Mouse (Mus musculus): ENCODE results near the gene Olfr31. TPM values are rescaled to one million over a fixed set of nuclear protein-coding genes. Genes with fewer than 3 reads are reported as not detected.

Olfr31 gene
- polyA plus RNA-seq, 1 experiment: 0.01 TPM

GRCm38 (mm10) chr14:14345948-14346812 lies 23.6 kb downstream of the Olfr31 start, which contains the start of gene Il3ra:
TSS of gene Il3ra (plus strand) at chr14:14346275.
- H3K36me3 ChIP-seq (ENCODE audit: control insufficient read depth, insufficient read depth): no peaks in the 10 kb centered on the region
- H3K79me2 ChIP-seq (ENCODE audit: control insufficient read depth, insufficient read depth): no peaks in the 10 kb centered on the region
- H3K27me3 ChIP-seq (ENCODE audit: control insufficient read depth, insufficient read depth, insufficient read length): no peaks in the 10 kb centered on the region
- H3K4me2 ChIP-seq (ENCODE audit: low read depth): peak within 1 kb of the TSS; percentile 95
- TF ChIP-seq POLR2AphosphoS2 (IDR thresholded peaks at IDR 0.05; ENCODE audit: insufficient read length, low read depth): no peak
- TF ChIP-seq USF1 (IDR thresholded peaks at IDR 0.05; ENCODE audit: low read depth): no peak
- no peak for TF ChIP-seq SRF (IDR thresholded peaks at IDR 0.05; ENCODE audit: control insufficient read depth, insufficient read length, low read depth)
- TF ChIP-seq MYOD1 (IDR thresholded peaks at IDR 0.05; ENCODE audit: control insufficient read depth in 1 of 3, insufficient read length in 2 of 3, low read depth in 2 of 3): peak in 1 of 3 experiments; percentile 21
- no peak for TF ChIP-seq TCF12 (IDR thresholded peaks at IDR 0.05; ENCODE audit: insufficient read depth, poor library complexity, severe bottlenecking)
- no peak for TF ChIP-seq MAX (IDR thresholded peaks at IDR 0.05; ENCODE audit: low read depth)
- TF ChIP-seq E2F4 (IDR thresholded peaks at IDR 0.05; ENCODE audit: insufficient read depth): no peak
- TF ChIP-seq POLR2A (IDR thresholded peaks at IDR 0.05; ENCODE audit: insufficient read length, low read depth): peak; percentile 58
- TF ChIP-seq MYOG (IDR thresholded peaks at IDR 0.05; ENCODE audit: control insufficient read depth in 1 of 3, insufficient read depth in 1 of 3, insufficient read length in 2 of 3, low read depth in 2 of 3): peak in 1 of 3 experiments; percentile 0
- no peak for TF ChIP-seq REST (IDR thresholded peaks at IDR 0.05; ENCODE audit: insufficient read depth, insufficient read length)
- TF ChIP-seq CEBPB (IDR thresholded peaks at IDR 0.05; ENCODE audit: insufficient read depth, poor library complexity, severe bottlenecking): peak; percentile 53; the same call in 1 of the 2 replicates
- TF ChIP-seq TCF3 (IDR thresholded peaks at IDR 0.05; ENCODE audit: insufficient read length, low read depth): no peak
- peak within 1 kb of the TSS; percentile 75 for H3K4me3 ChIP-seq
- peak within 1 kb of the TSS; percentile 53 for H3ac ChIP-seq (ENCODE audit: control insufficient read depth, insufficient read length)

- TF ChIP-seq MYOD1 (IDR thresholded peaks at IDR 0.05; ENCODE audit: control insufficient read depth in 1 of 3, insufficient read length in 2 of 3, low read depth in 2 of 3) (no peak), POLR2A (IDR thresholded peaks at IDR 0.05; ENCODE audit: insufficient read length, low read depth) (peak; percentile 25)
Measured at GRCm38 (mm10) chr14:14346813-14347100, 24.1 kb downstream of the Olfr31 start.

DNA sequence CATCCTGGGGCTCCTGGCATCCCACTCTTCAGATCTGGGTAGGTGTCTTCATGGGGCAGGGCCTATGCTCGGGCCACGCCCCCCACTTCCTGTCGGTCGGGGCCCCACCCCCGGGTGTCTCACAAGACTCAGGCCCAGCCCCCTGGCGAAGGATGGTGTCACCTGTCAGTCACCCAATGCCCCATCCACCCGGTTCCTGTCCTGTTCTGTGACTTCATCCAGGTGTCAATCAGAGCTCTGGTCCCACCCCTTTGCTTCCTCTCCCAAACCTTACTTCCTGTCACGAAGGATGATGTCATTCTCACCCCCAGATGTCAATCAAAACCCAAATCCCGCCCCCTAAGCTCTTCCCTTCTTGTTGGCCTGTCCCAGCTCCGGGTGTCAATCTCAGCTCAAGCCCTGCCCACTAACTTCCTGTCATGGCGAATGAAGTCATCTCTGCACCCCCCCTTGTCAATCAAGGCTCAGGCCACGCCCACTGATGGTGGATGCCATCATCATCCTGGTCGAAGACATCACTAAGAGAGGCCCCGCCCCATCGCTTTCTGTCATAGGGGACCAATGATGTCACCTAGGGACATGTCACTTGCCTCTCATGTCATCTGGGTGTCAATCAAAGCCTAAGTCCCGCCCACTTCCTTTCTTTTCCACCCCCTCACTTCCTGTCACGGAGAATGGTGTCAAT lies 24.7 kb downstream of the Olfr31 start:
- Histone ChIP-seq H3K79me2 (ENCODE audit: control insufficient read depth, insufficient read depth) (no peaks in the 10 kb centered on the region), H3ac (ENCODE audit: control insufficient read depth, insufficient read length) (no peak overlapping the region), H3K4me2 (ENCODE audit: low read depth) (no peak overlapping the region), H3K27me3 (ENCODE audit: control insufficient read depth, insufficient read depth, insufficient read length) (no peaks in the 10 kb centered on the region), H3K36me3 (ENCODE audit: control insufficient read depth, insufficient read depth) (no peaks in the 10 kb centered on the region), H3K4me3 (peak overlapping the region; percentile 75)
- TF ChIP-seq CEBPB (IDR thresholded peaks at IDR 0.05; ENCODE audit: insufficient read depth, poor library complexity, severe bottlenecking) (no peak), USF1 (IDR thresholded peaks at IDR 0.05; ENCODE audit: low read depth) (no peak), REST (IDR thresholded peaks at IDR 0.05; ENCODE audit: insufficient read depth, insufficient read length) (no peak), POLR2AphosphoS2 (IDR thresholded peaks at IDR 0.05; ENCODE audit: insufficient read length, low read depth) (no peak)

More at GRCm38 (mm10) chr14:14346813-14347100, 24.1 kb downstream of the Olfr31 start:
- Histone ChIP-seq H3K4me3 (peak overlapping the region; percentile 75), H3ac (ENCODE audit: control insufficient read depth, insufficient read length) (peak overlapping the region; percentile 53), H3K4me2 (ENCODE audit: low read depth) (peak overlapping the region; percentile 62), H3K79me2 (ENCODE audit: control insufficient read depth, insufficient read depth) (no peaks in the 10 kb centered on the region), H3K27me3 (ENCODE audit: control insufficient read depth, insufficient read depth, insufficient read length) (no peaks in the 10 kb centered on the region), H3K36me3 (ENCODE audit: control insufficient read depth, insufficient read depth) (no peaks in the 10 kb centered on the region)

GRCm38 (mm10) chr14:14347836-14348621 lies 25.4 kb downstream of the Olfr31 start:
- no peaks in the 10 kb centered on the region for H3K27me3 ChIP-seq (ENCODE audit: control insufficient read depth, insufficient read depth, insufficient read length)
- no peak overlapping the region for H3K4me3 ChIP-seq
- H3ac ChIP-seq (ENCODE audit: control insufficient read depth, insufficient read length): no peak overlapping the region
- no peaks in the 10 kb centered on the region for H3K36me3 ChIP-seq (ENCODE audit: control insufficient read depth, insufficient read depth)
- no peak for TF ChIP-seq CEBPB (IDR thresholded peaks at IDR 0.05; ENCODE audit: insufficient read depth, poor library complexity, severe bottlenecking)
- peak in 1 of 3 experiments; percentile 9 for TF ChIP-seq MYOG (IDR thresholded peaks at IDR 0.05; ENCODE audit: control insufficient read depth in 1 of 3, insufficient read depth in 1 of 3, insufficient read length in 2 of 3, low read depth in 2 of 3)
- TF ChIP-seq TCF3 (IDR thresholded peaks at IDR 0.05; ENCODE audit: insufficient read length, low read depth): no peak
- TF ChIP-seq TCF12 (IDR thresholded peaks at IDR 0.05; ENCODE audit: insufficient read depth, poor library complexity, severe bottlenecking): no peak
- no peaks in the 10 kb centered on the region for H3K79me2 ChIP-seq (ENCODE audit: control insufficient read depth, insufficient read depth)
- no peak overlapping the region for H3K4me2 ChIP-seq (ENCODE audit: low read depth)
